Mouse (Mus musculus) embryo, embryonic 10.5 days (tissue): Measurements from ENCODE around the gene Ppip5k2.
A peak's percentile ranks its signal among the peaks of the same experiment; 100 is the strongest.

Experiments used
- DNase-seq: peaks from one replicate; pipeline ENCODE4 v3.0.0-alpha.2; 2015; ENCODE audit warnings: low spot score

Gene Ppip5k2

GRCm38 (mm10) chr1:97660687-97661405, 109.4 kb downstream of the Ppip5k2 start:
- DNase-seq: peak; percentile 72

GRCm38 (mm10) chr1:97659405-97659804, 110.8 kb downstream of the Ppip5k2 start:
- DNase-seq: peak; percentile 14

- DNase-seq: no peak
Observed at GRCm38 (mm10) chr1:97657786-97658185, 112.4 kb downstream of the Ppip5k2 start.

GRCm38 (mm10) chr1:97657201-97657600, 113.0 kb downstream of the Ppip5k2 start:
- DNase-seq: no peak
